Mouse (Mus musculus): ENCODE data around the gene Gm17651. TPM values are rescaled to one million over a fixed set of nuclear protein-coding genes. Genes with fewer than 3 reads are reported as not detected.

Gm17651 gene
- polyA plus RNA-seq, 1 experiment from 2014 or later: not detected

- no peak overlapping the region for H3K4me3 ChIP-seq (ENCODE audit: low read depth, low read length)
- H3K36me3 ChIP-seq (ENCODE audit: insufficient read depth, low read length): no peaks in the 10 kb centered on the region
- TF ChIP-seq CTCF (IDR thresholded peaks at IDR 0.05) (no peak), EP300 (IDR thresholded peaks at IDR 0.05) (no peak)
- H3K9ac ChIP-seq (replicated peaks; ENCODE audit: low read depth): no peak overlapping the region
- ATAC-seq (no peak), DNase-seq (ENCODE audit: low spot score) (no peak)
- H3K27ac ChIP-seq (ENCODE audit: low read length): no peak overlapping the region
- no peak overlapping the region for H3K4me2 ChIP-seq (replicated peaks; ENCODE audit: low read depth, low read length)
- no peaks in the 10 kb centered on the region for H3K27me3 ChIP-seq (replicated peaks; ENCODE audit: insufficient read depth, low read length)
- H3K9me3 ChIP-seq (ENCODE audit: low read length): no peaks in the 10 kb centered on the region
- 94% methylated on average over 11 of the region's 11 CpGs for WGBS
- no peaks in the 10 kb centered on the region for H3K4me1 ChIP-seq (ENCODE audit: insufficient read depth, low read depth, low read length)
Observed at GRCm38 (mm10) chr3:97702448-97703080, 28.1 kb upstream of the Gm17651 start.

GRCm38 (mm10) chr3:97701198-97701597, 26.7 kb upstream of the Gm17651 start:
- Histone ChIP-seq H3K4me2 (replicated peaks; ENCODE audit: low read depth, low read length) (no peak overlapping the region), H3K36me3 (ENCODE audit: insufficient read depth, low read length) (no peaks in the 10 kb centered on the region), H3K4me3 (ENCODE audit: low read depth, low read length) (no peak overlapping the region), H3K9ac (replicated peaks; ENCODE audit: low read depth) (no peak overlapping the region), H3K4me1 (ENCODE audit: insufficient read depth, low read depth, low read length) (no peaks in the 10 kb centered on the region), H3K27ac (ENCODE audit: low read length) (no peak overlapping the region), H3K27me3 (replicated peaks; ENCODE audit: insufficient read depth, low read length) (no peaks in the 10 kb centered on the region), H3K9me3 (ENCODE audit: low read length) (no peaks in the 10 kb centered on the region)
- DNase-seq (ENCODE audit: low spot score) (no peak), ATAC-seq (peak; percentile 52)
- TF ChIP-seq CTCF (IDR thresholded peaks at IDR 0.05) (no peak), EP300 (IDR thresholded peaks at IDR 0.05) (no peak)
- 34% methylated on average over 3 of the region's 3 CpGs for WGBS

GRCm38 (mm10) chr3:97699061-97699460, 24.6 kb upstream of the Gm17651 start:
- TF ChIP-seq CTCF (IDR thresholded peaks at IDR 0.05) (no peak), EP300 (IDR thresholded peaks at IDR 0.05) (no peak)
- no peak for ATAC-seq

GRCm38 (mm10) chr3:97697291-97697690, 22.8 kb upstream of the Gm17651 start:
- Histone ChIP-seq H3K36me3 (ENCODE audit: insufficient read depth, low read length) (no peaks in the 10 kb centered on the region), H3K9ac (replicated peaks; ENCODE audit: low read depth) (no peak overlapping the region), H3K9me3 (ENCODE audit: low read length) (no peaks in the 10 kb centered on the region), H3K27ac (ENCODE audit: low read length) (no peak overlapping the region), H3K4me3 (ENCODE audit: low read depth, low read length) (no peak overlapping the region), H3K27me3 (replicated peaks; ENCODE audit: insufficient read depth, low read length) (no peaks in the 10 kb centered on the region), H3K4me2 (replicated peaks; ENCODE audit: low read depth, low read length) (no peak overlapping the region), H3K4me1 (ENCODE audit: insufficient read depth, low read depth, low read length) (no peaks in the 10 kb centered on the region)
- DNase-seq (ENCODE audit: low spot score) (no peak), ATAC-seq (no peak)
- 66% methylated on average over 9 of the region's 9 CpGs for WGBS
- TF ChIP-seq EP300 (IDR thresholded peaks at IDR 0.05): no peak

More at GRCm38 (mm10) chr3:97699061-97699460, 24.6 kb upstream of the Gm17651 start:
- Histone ChIP-seq H3K4me2 (replicated peaks; ENCODE audit: low read depth, low read length) (no peak overlapping the region), H3K4me3 (ENCODE audit: low read depth, low read length) (no peak overlapping the region), H3K36me3 (ENCODE audit: insufficient read depth, low read length) (no peaks in the 10 kb centered on the region), H3K4me1 (ENCODE audit: insufficient read depth, low read depth, low read length) (no peaks in the 10 kb centered on the region), H3K27me3 (replicated peaks; ENCODE audit: insufficient read depth, low read length) (no peaks in the 10 kb centered on the region), H3K9me3 (ENCODE audit: low read length) (no peaks in the 10 kb centered on the region), H3K27ac (ENCODE audit: low read length) (no peak overlapping the region), H3K9ac (replicated peaks; ENCODE audit: low read depth) (no peak overlapping the region)
- DNase-seq (ENCODE audit: low spot score): no peak
- WGBS: 74% methylated on average over 3 of the region's 3 CpGs

GRCm38 (mm10) chr3:97696866-97697265, 22.4 kb upstream of the Gm17651 start:
- ATAC-seq (no peak), DNase-seq (ENCODE audit: low spot score) (no peak)
- Histone ChIP-seq H3K27me3 (replicated peaks; ENCODE audit: insufficient read depth, low read length) (no peaks in the 10 kb centered on the region), H3K4me2 (replicated peaks; ENCODE audit: low read depth, low read length) (no peak overlapping the region), H3K4me1 (ENCODE audit: insufficient read depth, low read depth, low read length) (no peaks in the 10 kb centered on the region), H3K36me3 (ENCODE audit: insufficient read depth, low read length) (no peaks in the 10 kb centered on the region), H3K27ac (ENCODE audit: low read length) (no peak overlapping the region), H3K9ac (replicated peaks; ENCODE audit: low read depth) (no peak overlapping the region), H3K9me3 (ENCODE audit: low read length) (no peaks in the 10 kb centered on the region), H3K4me3 (ENCODE audit: low read depth, low read length) (no peak overlapping the region)
- 84% methylated on average over 9 of the region's 9 CpGs for WGBS
- TF ChIP-seq CTCF (IDR thresholded peaks at IDR 0.05) (no peak), EP300 (IDR thresholded peaks at IDR 0.05) (no peak)

GRCm38 (mm10) chr3:97693806-97694205, 19.3 kb upstream of the Gm17651 start:
- no peak overlapping the region for H3K4me3 ChIP-seq (ENCODE audit: low read depth, low read length)
- peak; percentile 91 for ATAC-seq
- H3K4me1 ChIP-seq (ENCODE audit: insufficient read depth, low read depth, low read length): no peaks in the 10 kb centered on the region
- H3K27ac ChIP-seq (ENCODE audit: low read length): no peak overlapping the region
- H3K27me3 ChIP-seq (replicated peaks; ENCODE audit: insufficient read depth, low read length): no peaks in the 10 kb centered on the region
- peak; percentile 86 for DNase-seq (ENCODE audit: low spot score)
- H3K36me3 ChIP-seq (ENCODE audit: insufficient read depth, low read length): no peaks in the 10 kb centered on the region
- TF ChIP-seq EP300 (IDR thresholded peaks at IDR 0.05) (peak; percentile 25; the same call in 1 of the 2 replicates), CTCF (IDR thresholded peaks at IDR 0.05) (no peak)
- no peaks in the 10 kb centered on the region for H3K9me3 ChIP-seq (ENCODE audit: low read length)
- H3K4me2 ChIP-seq (replicated peaks; ENCODE audit: low read depth, low read length): no peak overlapping the region
- H3K9ac ChIP-seq (replicated peaks; ENCODE audit: low read depth): no peak overlapping the region
- 44% methylated on average over 6 of the region's 6 CpGs for WGBS
